Mouse (Mus musculus) MEL (cell line): ENCODE measurements at regions not wholly inside any gene's neighbourhood (a gene's known extent, or its start where the extent isn't known, plus 50 kb on each side); places are given as distances from the start of the nearest gene placed in this dataset.

Experiments used
- BHLHE40 ChIP-seq: IDR thresholded peaks from 2 replicates; pipeline ENCODE4 v1.6.1; 2012; ENCODE audit warnings: low read depth, mild to moderate bottlenecking, inconsistent platforms, low read length, improper control_type of control experiment, borderline replicate concordance
- CTCF ChIP-seq, 3 experiments: IDR thresholded peaks in 2 of 3; conservative IDR thresholded peaks in 1 of 3; 2 replicates each; pipeline ENCODE4 v1.5.1; 2011 to 2012; ENCODE audit warnings: low read length in 3 of 3, low read depth in 2 of 3, mild to moderate bottlenecking in 2 of 3, improper control_type of control experiment in 1 of 3, inconsistent platforms in 1 of 3, mixed read lengths in 1 of 3, moderate library complexity in 1 of 3; ENCODE audit not compliant: control insufficient read depth in 1 of 3, insufficient read depth in 1 of 3, poor library complexity in 1 of 3, severe bottlenecking in 1 of 3
- E2F4 ChIP-seq: IDR thresholded peaks from 2 replicates; pipeline ENCODE4 v1.6.1; 2011; ENCODE audit warnings: low read depth, low read length, improper control_type of control experiment, borderline replicate concordance
- EP300 ChIP-seq, 2 experiments: IDR thresholded peaks; 2 replicates each; pipeline ENCODE4 v1.6.1; 2011; ENCODE audit warnings: improper control_type of control experiment in 2 of 2, low read length in 2 of 2, low read depth in 1 of 2, mild to moderate bottlenecking in 1 of 2
- GATA1 ChIP-seq: IDR thresholded peaks from 2 replicates; pipeline ENCODE4 v1.6.1; 2011; ENCODE audit warnings: low read depth, low read length, improper control_type of control experiment
- JUND ChIP-seq: IDR thresholded peaks from 2 replicates; pipeline ENCODE4 v1.6.1; 2011; ENCODE audit warnings: low read depth, mild to moderate bottlenecking, improper control_type of control experiment, low read length
- MAX ChIP-seq: IDR thresholded peaks from 2 replicates; pipeline ENCODE4 v1.6.1; 2011; ENCODE audit warnings: low read length, improper control_type of control experiment
- MEF2A ChIP-seq: IDR thresholded peaks from 2 replicates; pipeline ENCODE4 v1.6.1; 2014; ENCODE audit warnings: low read depth, mild to moderate bottlenecking, inconsistent platforms, low read length, improper control_type of control experiment; ENCODE audit not compliant: poor library complexity, insufficient replicate concordance, severe bottlenecking; ENCODE audit errors: extremely low read depth
- POLR2A ChIP-seq, 2 experiments: IDR thresholded peaks; 2 replicates each; pipeline ENCODE4 v1.6.1; 2011 to 2012; ENCODE audit warnings: low read length in 2 of 2, mild to moderate bottlenecking in 2 of 2, control low read depth in 1 of 2, improper control_type of control experiment in 1 of 2, low read depth in 1 of 2, moderate library complexity in 1 of 2; ENCODE audit not compliant: control insufficient read depth in 1 of 2, insufficient read depth in 1 of 2, poor library complexity in 1 of 2
- POLR2AphosphoS5 ChIP-seq: IDR thresholded peaks from 2 replicates; pipeline ENCODE4 v1.6.1; 2012; ENCODE audit warnings: low read depth, borderline replicate concordance, mild to moderate bottlenecking, inconsistent platforms, low read length, moderate library complexity, mixed read lengths
- RAD21 ChIP-seq: IDR thresholded peaks from 2 replicates; pipeline ENCODE4 v1.6.1; 2011; ENCODE audit warnings: mild to moderate bottlenecking, low read depth, low read length, improper control_type of control experiment
- RCOR1 ChIP-seq: IDR thresholded peaks from 2 replicates; pipeline ENCODE4 v1.6.1; 2012; ENCODE audit warnings: low read depth, mild to moderate bottlenecking, inconsistent platforms, low read length, improper control_type of control experiment
- SIN3A ChIP-seq: IDR thresholded peaks from 2 replicates; pipeline ENCODE4 v1.6.1; 2012; ENCODE audit warnings: low read length, improper control_type of control experiment, inconsistent platforms
- USF2 ChIP-seq, 2 experiments: IDR thresholded peaks; 2 replicates each; pipeline ENCODE4 v1.6.1; 2011 to 2012; ENCODE audit warnings: improper control_type of control experiment in 2 of 2, low read length in 2 of 2, borderline replicate concordance in 1 of 2, inconsistent platforms in 1 of 2, low read depth in 1 of 2, mild to moderate bottlenecking in 1 of 2; ENCODE audit not compliant: insufficient read depth in 1 of 2

DNA sequence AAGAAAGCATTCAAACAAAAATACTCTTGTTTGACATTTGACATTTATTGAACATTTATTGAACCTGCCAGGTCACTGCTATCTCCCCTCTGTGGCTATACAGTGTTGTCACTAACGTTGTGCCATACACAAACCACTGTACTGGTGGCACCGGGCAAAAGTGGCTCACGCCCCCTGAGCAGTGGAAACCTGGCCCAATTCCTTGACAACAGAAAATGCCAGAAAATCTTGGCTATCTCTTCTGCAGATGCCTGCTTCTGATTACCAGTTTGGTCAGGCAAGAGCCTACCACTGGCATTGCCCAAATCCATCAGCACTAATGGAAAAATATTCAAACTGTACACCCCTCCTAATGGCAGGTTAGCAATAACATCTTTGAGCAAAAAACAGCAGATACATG lies 58.9 kb upstream of the Crim1 start:
- TF ChIP-seq RCOR1 (no peak), MAX (no peak), MEF2A (no peak), CTCF (IDR thresholded peaks at IDR 0.05 in 2 of 3, conservative IDR thresholded peaks at IDR 0.05 in 1 of 3; ENCODE audit: control insufficient read depth in 1 of 3, insufficient read depth in 1 of 3, low read depth in 2 of 3, low read length in 3 of 3, poor library complexity in 1 of 3, severe bottlenecking in 1 of 3) (no peak), POLR2AphosphoS5 (no peak), RAD21 (no peak), JUND (no peak), BHLHE40 (no peak), POLR2A (IDR thresholded peaks at IDR 0.05; ENCODE audit: control insufficient read depth in 1 of 2, insufficient read depth in 1 of 2, low read depth in 1 of 2, low read length in 2 of 2, poor library complexity in 1 of 2) (no peak), E2F4 (no peak), SIN3A (no peak), EP300 (IDR thresholded peaks at IDR 0.05; ENCODE audit: low read depth in 1 of 2, low read length in 2 of 2) (no peak), USF2 (IDR thresholded peaks at IDR 0.05; ENCODE audit: borderline replicate concordance in 1 of 2, insufficient read depth in 1 of 2, low read depth in 1 of 2, low read length in 2 of 2) (no peak), GATA1 (no peak)
